8 mouse cellular contexts compared by ENCODE assay signal in the genomic region with DNA sequence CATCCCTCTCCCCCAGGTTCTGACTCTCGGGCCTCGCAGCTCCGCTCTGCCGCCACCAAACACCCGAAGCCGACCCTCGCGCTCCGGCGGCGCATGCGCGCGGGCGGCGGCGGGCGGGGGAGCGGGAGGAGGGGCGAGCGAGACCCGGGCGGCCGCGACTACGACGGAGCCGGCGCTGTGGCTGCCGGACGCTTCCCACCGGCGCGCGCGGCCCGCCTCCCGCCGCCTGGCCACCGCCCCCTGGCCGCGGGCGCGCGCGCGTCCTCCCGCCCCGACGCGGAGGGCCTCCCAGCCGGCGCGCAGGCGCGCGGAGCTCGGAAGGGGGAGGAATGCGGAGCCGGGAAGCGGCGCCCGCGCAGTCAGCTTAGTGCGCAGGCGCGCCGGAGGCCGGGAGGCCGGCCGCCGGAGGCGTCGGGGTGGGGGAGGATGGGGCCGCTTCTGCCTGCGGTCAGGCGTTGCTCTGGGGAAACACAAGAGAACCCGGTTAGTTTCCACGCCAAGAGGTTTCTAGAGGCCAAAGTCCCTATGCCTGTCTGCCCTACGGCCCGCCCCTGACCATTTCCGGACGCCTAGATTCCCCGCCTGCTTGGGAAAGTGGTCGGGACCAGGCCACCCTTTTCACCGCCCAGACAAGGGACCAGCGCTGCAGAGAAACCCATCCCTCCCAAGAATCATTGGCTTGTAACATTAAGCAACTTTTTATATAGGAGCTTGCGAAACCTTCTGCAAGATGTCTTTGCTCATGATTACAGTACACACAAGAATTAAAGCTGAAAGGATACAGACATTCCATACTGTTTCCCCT. TPM values are rescaled to one million over a fixed set of nuclear protein-coding genes. Genes with fewer than 3 reads are reported as not detected.
DNase-seq lines count a peak whose midpoint lies in the region; ATAC-seq lines count a peak whose summit lies in the region.

A gene (minus strand): TSS at position 190 of the 805 bp plus-strand sequence.

- peak; percentile 97 to 98 for DNase-seq in adrenal gland, adult (ENCODE audit: inconsistent age in 2 of 2, low spot score in 1 of 2)
- DNase-seq in embryo, embryonic 10 days (ENCODE audit: low spot score), result peak; percentile 93
- DNase-seq in gastrocnemius, postnatal 10 days, result peak; percentile 94
- DNase-seq in induced T-regulatory cell, adult 2 months (ENCODE audit: low read depth), result peak; percentile 96
- DNase-seq in left cerebral cortex, postnatal 14 days (ENCODE audit: low spot score in 2 of 2), result peak; percentile 92
- peak; percentile 91 for DNase-seq in right cerebral cortex, postnatal 14 days
- peak; percentile 92 for DNase-seq in urinary bladder, postnatal 25 days (ENCODE audit: low spot score)

- ATAC-seq in megakaryocyte-erythroid progenitor cell, adult 5-6 weeks (replicated peaks; ENCODE audit: low FRiP score, low TSS enrichment, poor library complexity, severe bottlenecking), result peak; percentile 39

- intact Hi-C loops in left cerebral cortex, postnatal 14 days (cut with DNase I), result loop anchor here (5.0 kb wide), 1 partner anchor 36 kb away; no protein-coding TSS in a partner anchor

RNA-seq across cellular contexts. Expression of the gene that starts here (rescaled TPM):
- total RNA-seq in gastrocnemius, postnatal 10 days (2021), result 10 to 100 TPM; 23.4 to 30.9 TPM
- 10 to 100 TPM; 49.5 to 58.6 TPM for total RNA-seq in left cerebral cortex, postnatal 14 days (2021)
- 64.2 and 81.5 TPM in 2 replicates for total RNA-seq in megakaryocyte-erythroid progenitor cell, adult 5-6 weeks (2014; fragmentation: Nextera tagmentation)
- total RNA-seq in megakaryocyte-erythroid progenitor cell, adult 5-6 weeks (2017), result 21.1 and 40.5 TPM in 2 replicates

Comparison
In these comparisons a context has a peak if more than half of its experiments do, and no peak if none do; other contexts are left out.
1. Peak in every context shown above with its lines: DNase-seq and ATAC-seq.